Mouse (Mus musculus): ENCODE results near the gene Btbd11. TPM values are rescaled to one million over a fixed set of nuclear protein-coding genes. Genes with fewer than 3 reads are reported as not detected.

Btbd11 gene
- polyA plus RNA-seq, 1 experiment from 2014 or later, result 20.3 TPM

GRCm38 (mm10) chr10:85517223-85518110 is 130.9 kb downstream of the Btbd11 start:
- Histone ChIP-seq H3K9ac (ENCODE audit: low read depth, low read length) (no peak overlapping the region), H3K27ac (ENCODE audit: low read length) (no peak overlapping the region), H3K4me3 (ENCODE audit: low read depth, low read length) (no peak overlapping the region), H3K9me3 (replicated peaks; ENCODE audit: control insufficient read depth, low read length, poor library complexity, severe bottlenecking) (no peaks in the 10 kb centered on the region), H3K36me3 (ENCODE audit: control insufficient read depth, insufficient read depth, low read length) (no peaks in the 10 kb centered on the region), H3K4me2 (ENCODE audit: low read length) (no peak overlapping the region), H3K4me1 (ENCODE audit: control insufficient read depth, insufficient read depth, low read length) (no peaks in the 10 kb centered on the region), H3K27me3 (ENCODE audit: control insufficient read depth, insufficient read depth, low read depth, low read length) (no peaks in the 10 kb centered on the region)
- peak; percentile 69; the same call in 1 of the 2 replicates for ATAC-seq
- WGBS, result 78% methylated on average over 13 of the region's 13 CpGs

- no peaks in the 10 kb centered on the region for H3K4me1 ChIP-seq (ENCODE audit: control insufficient read depth, insufficient read depth, low read length)
- no peak overlapping the region for H3K4me3 ChIP-seq (ENCODE audit: low read depth, low read length)
- no peak overlapping the region for H3K4me2 ChIP-seq (ENCODE audit: low read length)
- H3K27ac ChIP-seq (ENCODE audit: low read length), result no peak overlapping the region
- no peaks in the 10 kb centered on the region for H3K9me3 ChIP-seq (replicated peaks; ENCODE audit: control insufficient read depth, low read length, poor library complexity, severe bottlenecking)
- WGBS, result 80% methylated on average over 6 of the region's 6 CpGs
- H3K36me3 ChIP-seq (ENCODE audit: control insufficient read depth, insufficient read depth, low read length), result no peaks in the 10 kb centered on the region
- no peak overlapping the region for H3K9ac ChIP-seq (ENCODE audit: low read depth, low read length)
- ATAC-seq, result no peak
- H3K27me3 ChIP-seq (ENCODE audit: control insufficient read depth, insufficient read depth, low read depth, low read length), result no peaks in the 10 kb centered on the region
These were observed 131.4 kb downstream of the Btbd11 start for GRCm38 (mm10) chr10:85518111-85518409.

- 83% methylated on average over 7 of the region's 7 CpGs for WGBS
These were observed 135.7 kb downstream of the Btbd11 start for GRCm38 (mm10) chr10:85522220-85522760.

DNA sequence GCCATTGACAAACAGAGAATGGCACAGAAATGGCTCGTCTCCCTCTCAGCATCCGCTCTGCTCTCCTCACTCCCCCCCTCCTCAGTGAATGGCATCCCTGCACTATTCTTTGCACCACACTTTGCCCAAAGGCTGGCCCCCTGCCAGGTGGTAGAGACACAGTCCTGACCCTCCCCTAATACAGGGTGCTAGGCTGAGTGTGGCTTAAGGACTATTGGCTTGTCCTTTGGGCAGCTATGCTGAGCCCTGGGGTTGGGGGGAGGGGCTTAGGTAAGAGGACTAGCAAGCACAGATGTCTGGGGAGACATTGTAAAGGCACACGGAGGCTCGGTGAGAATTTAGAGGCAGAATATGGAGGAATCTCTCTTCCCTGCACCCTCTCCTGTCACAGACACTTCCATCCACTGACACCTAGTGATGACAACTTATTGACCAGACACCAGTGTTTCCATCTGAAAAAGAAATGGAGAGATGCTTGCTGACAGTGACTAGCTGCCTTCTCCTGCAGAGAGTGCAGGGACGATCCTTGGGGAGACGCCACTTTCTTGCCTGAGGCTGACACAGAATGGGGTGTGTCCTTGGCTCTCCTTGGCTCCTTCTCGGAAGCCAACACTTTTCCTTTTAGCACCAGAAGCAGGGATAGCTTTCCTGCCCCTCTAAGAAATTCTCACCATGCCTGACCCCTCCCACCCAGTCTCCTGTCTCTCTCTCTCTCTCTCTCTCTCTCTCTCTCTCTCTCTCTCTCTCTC is 138.8 kb downstream of the Btbd11 start:
- Histone ChIP-seq H3K4me1 (ENCODE audit: control insufficient read depth, insufficient read depth, low read length) (peaks cover 23% of the 10 kb centered on the region), H3K9ac (ENCODE audit: low read depth, low read length) (peak overlapping the region; percentile 42; the same call in 1 of the 2 replicates), H3K9me3 (replicated peaks; ENCODE audit: control insufficient read depth, low read length, poor library complexity, severe bottlenecking) (no peaks in the 10 kb centered on the region), H3K36me3 (ENCODE audit: control insufficient read depth, insufficient read depth, low read length) (no peaks in the 10 kb centered on the region), H3K27me3 (ENCODE audit: control insufficient read depth, insufficient read depth, low read depth, low read length) (no peaks in the 10 kb centered on the region), H3K27ac (ENCODE audit: low read length) (peak overlapping the region; percentile 41; the same call in 1 of the 2 replicates), H3K4me3 (ENCODE audit: low read depth, low read length) (no peak overlapping the region), H3K4me2 (ENCODE audit: low read length) (no peak overlapping the region)
- peak; percentile 60 for ATAC-seq
- 20% methylated on average over 7 of the region's 7 CpGs for WGBS

More at GRCm38 (mm10) chr10:85522220-85522760, 135.7 kb downstream of the Btbd11 start:
- Histone ChIP-seq H3K4me3 (ENCODE audit: low read depth, low read length) (no peak overlapping the region), H3K36me3 (ENCODE audit: control insufficient read depth, insufficient read depth, low read length) (no peaks in the 10 kb centered on the region), H3K9ac (ENCODE audit: low read depth, low read length) (no peak overlapping the region), H3K27ac (ENCODE audit: low read length) (no peak overlapping the region), H3K9me3 (replicated peaks; ENCODE audit: control insufficient read depth, low read length, poor library complexity, severe bottlenecking) (no peaks in the 10 kb centered on the region), H3K4me1 (ENCODE audit: control insufficient read depth, insufficient read depth, low read length) (peaks cover 23% of the 10 kb centered on the region), H3K27me3 (ENCODE audit: control insufficient read depth, insufficient read depth, low read depth, low read length) (no peaks in the 10 kb centered on the region), H3K4me2 (ENCODE audit: low read length) (no peak overlapping the region)
- no peak for ATAC-seq

DNA sequence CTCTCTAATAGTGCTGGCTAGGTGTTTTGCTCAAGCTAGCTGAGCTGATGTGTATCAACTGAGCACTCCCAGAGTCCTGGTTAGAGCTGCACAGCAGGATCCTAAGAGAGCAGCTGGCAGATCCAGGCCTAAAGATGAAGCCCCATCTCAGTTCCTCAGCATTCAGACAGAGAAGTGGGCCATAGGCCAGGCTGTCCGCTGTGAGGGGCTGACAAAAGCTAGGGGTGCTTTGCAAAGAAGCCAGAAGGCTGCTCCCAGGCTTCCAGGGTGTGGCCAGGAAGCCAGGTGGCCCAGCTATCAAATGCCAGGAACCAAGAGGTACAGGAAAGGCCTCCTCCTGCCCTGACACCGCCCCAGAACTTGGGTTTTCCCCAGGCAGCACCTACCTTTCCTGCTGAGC is 140.0 kb downstream of the Btbd11 start:
- Histone ChIP-seq H3K4me2 (ENCODE audit: low read length) (no peak overlapping the region), H3K36me3 (ENCODE audit: control insufficient read depth, insufficient read depth, low read length) (no peaks in the 10 kb centered on the region), H3K9me3 (replicated peaks; ENCODE audit: control insufficient read depth, low read length, poor library complexity, severe bottlenecking) (no peaks in the 10 kb centered on the region), H3K27ac (ENCODE audit: low read length) (0 out of 2 replicates have a peak overlapping the region, but pooled peaks have one; percentile 4), H3K4me1 (ENCODE audit: control insufficient read depth, insufficient read depth, low read length) (peaks cover 23% of the 10 kb centered on the region), H3K27me3 (ENCODE audit: control insufficient read depth, insufficient read depth, low read depth, low read length) (no peaks in the 10 kb centered on the region), H3K4me3 (ENCODE audit: low read depth, low read length) (no peak overlapping the region), H3K9ac (ENCODE audit: low read depth, low read length) (peak overlapping the region; percentile 24; the same call in 1 of the 2 replicates)
- ATAC-seq, result 0 out of 2 replicates have a peak, but pooled peaks have one; percentile 8
- WGBS, result 72% methylated on average over 2 of the region's 2 CpGs

DNA sequence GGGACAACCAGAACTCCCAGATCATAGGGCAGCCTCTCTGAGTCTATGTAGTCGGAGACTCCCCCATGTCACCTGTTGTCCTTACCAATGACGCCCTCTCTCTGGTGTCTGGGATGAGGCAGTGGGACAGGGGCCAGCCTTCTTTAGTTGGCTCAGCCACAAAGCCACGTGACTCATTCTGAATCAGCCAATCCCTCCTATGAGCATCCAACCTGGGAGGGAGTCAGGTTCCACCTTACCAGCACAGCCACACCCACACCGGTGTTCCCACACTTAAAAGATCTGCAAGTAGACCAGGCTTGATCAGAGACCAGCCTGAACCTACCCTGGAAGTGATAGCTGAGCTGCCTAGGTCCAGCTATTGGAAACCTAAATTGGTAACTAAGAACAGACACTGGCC is 141.1 kb downstream of the Btbd11 start:
- H3K4me2 ChIP-seq (ENCODE audit: low read length), result no peak overlapping the region
- H3K9ac ChIP-seq (ENCODE audit: low read depth, low read length), result no peak overlapping the region
- ATAC-seq, result no peak
- H3K4me3 ChIP-seq (ENCODE audit: low read depth, low read length), result no peak overlapping the region
- WGBS, result 63% methylated on average over 4 of the region's 4 CpGs
- H3K9me3 ChIP-seq (replicated peaks; ENCODE audit: control insufficient read depth, low read length, poor library complexity, severe bottlenecking), result no peaks in the 10 kb centered on the region
- no peak overlapping the region for H3K27ac ChIP-seq (ENCODE audit: low read length)
- H3K4me1 ChIP-seq (ENCODE audit: control insufficient read depth, insufficient read depth, low read length), result peaks cover 23% of the 10 kb centered on the region
- no peaks in the 10 kb centered on the region for H3K36me3 ChIP-seq (ENCODE audit: control insufficient read depth, insufficient read depth, low read length)
- no peaks in the 10 kb centered on the region for H3K27me3 ChIP-seq (ENCODE audit: control insufficient read depth, insufficient read depth, low read depth, low read length)

DNA sequence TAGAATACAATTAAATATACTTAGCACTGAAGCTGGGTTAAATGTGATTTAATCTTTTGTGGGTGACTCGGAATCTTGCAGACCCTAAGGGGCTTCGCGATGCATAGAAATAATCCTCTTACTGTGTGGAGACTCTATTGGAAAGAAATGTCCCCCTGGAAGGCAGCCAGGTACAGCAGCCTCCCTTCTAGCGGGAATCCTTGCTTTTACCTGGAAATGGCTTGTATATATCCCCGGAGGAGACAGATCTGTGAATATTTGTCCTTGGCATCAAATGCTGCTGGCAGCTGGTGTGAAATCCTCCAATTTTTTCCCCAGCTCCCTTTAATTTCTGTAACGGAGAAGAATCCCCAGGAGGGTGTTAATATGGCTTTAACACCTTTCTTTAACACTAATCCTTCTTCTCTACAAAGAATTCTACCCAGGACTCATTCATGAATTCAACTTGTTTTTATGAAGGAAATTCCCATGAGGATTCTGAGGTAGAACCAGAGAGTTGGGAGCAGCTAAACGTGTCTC is 146.6 kb downstream of the Btbd11 start:
- no peak overlapping the region for H3K4me3 ChIP-seq (ENCODE audit: low read depth, low read length)
- H3K9me3 ChIP-seq (replicated peaks; ENCODE audit: control insufficient read depth, low read length, poor library complexity, severe bottlenecking), result no peaks in the 10 kb centered on the region
- 22% methylated on average over 7 of the region's 7 CpGs for WGBS
- no peaks in the 10 kb centered on the region for H3K27me3 ChIP-seq (ENCODE audit: control insufficient read depth, insufficient read depth, low read depth, low read length)
- no peak overlapping the region for H3K9ac ChIP-seq (ENCODE audit: low read depth, low read length)
- peak overlapping the region; percentile 22; the same call in 1 of the 2 replicates for H3K4me2 ChIP-seq (ENCODE audit: low read length)
- H3K36me3 ChIP-seq (ENCODE audit: control insufficient read depth, insufficient read depth, low read length), result no peaks in the 10 kb centered on the region
- peak; percentile 42; the same call in 1 of the 2 replicates for ATAC-seq
- peaks cover 6% of the 10 kb centered on the region for H3K4me1 ChIP-seq (ENCODE audit: control insufficient read depth, insufficient read depth, low read length)
- H3K27ac ChIP-seq (ENCODE audit: low read length), result peak overlapping the region; percentile 53

- Histone ChIP-seq H3K36me3 (ENCODE audit: control insufficient read depth, insufficient read depth, low read length) (no peaks in the 10 kb centered on the region), H3K27ac (ENCODE audit: low read length) (no peak overlapping the region), H3K9me3 (replicated peaks; ENCODE audit: control insufficient read depth, low read length, poor library complexity, severe bottlenecking) (no peaks in the 10 kb centered on the region), H3K4me3 (ENCODE audit: low read depth, low read length) (no peak overlapping the region), H3K4me1 (ENCODE audit: control insufficient read depth, insufficient read depth, low read length) (peaks cover 14% of the 10 kb centered on the region), H3K27me3 (ENCODE audit: control insufficient read depth, insufficient read depth, low read depth, low read length) (no peaks in the 10 kb centered on the region), H3K9ac (ENCODE audit: low read depth, low read length) (no peak overlapping the region), H3K4me2 (ENCODE audit: low read length) (no peak overlapping the region)
- ATAC-seq, result no peak
- 93% methylated on average over 11 of the region's 11 CpGs for WGBS
These were observed 151.6 kb downstream of the Btbd11 start for GRCm38 (mm10) chr10:85538051-85538753.

Data from midbrain, embryonic 16.5 days (tissue).